Mouse (Mus musculus): ENCODE measurements around the gene Mthfsd. TPM values are rescaled to one million over a fixed set of nuclear protein-coding genes. Genes with fewer than 3 reads are reported as not detected.

The Mthfsd gene
- polyA plus RNA-seq, 1 experiment from 2014 or later = 49.8 TPM

DNA sequence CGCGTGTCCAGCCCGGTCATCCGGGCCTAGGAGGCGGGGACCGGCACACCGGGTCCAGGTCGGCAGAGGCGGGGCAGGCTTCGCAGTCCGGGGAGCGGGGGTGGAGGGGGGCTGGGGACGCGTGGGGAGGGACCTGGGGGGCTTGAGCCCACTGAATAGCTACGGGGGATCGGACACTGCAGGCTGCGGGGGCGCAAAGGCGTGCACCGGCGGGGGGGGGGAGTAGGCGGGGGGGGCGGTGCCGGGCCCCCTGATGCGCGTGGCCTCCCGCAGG lies 24.3 kb downstream of the Mthfsd start:
- no peak overlapping the region for H3K27ac ChIP-seq (replicated peaks)
- peaks cover 29% of the 10 kb centered on the region for H3K4me1 ChIP-seq
- no peak for ATAC-seq (replicated peaks)
- WGBS = 0% methylated on average over 21 of the region's 27 CpGs
- peak overlapping the region; percentile 22; the same call in 1 of the 2 replicates for H3K9ac ChIP-seq (replicated peaks)
- H3K4me2 ChIP-seq (replicated peaks) = peak overlapping the region; percentile 65
- no peaks in the 10 kb centered on the region for H3K9me3 ChIP-seq
- H3K4me3 ChIP-seq = peak overlapping the region; percentile 41
- peaks cover 98% of the 10 kb centered on the region for H3K27me3 ChIP-seq
- no peaks in the 10 kb centered on the region for H3K36me3 ChIP-seq

DNA sequence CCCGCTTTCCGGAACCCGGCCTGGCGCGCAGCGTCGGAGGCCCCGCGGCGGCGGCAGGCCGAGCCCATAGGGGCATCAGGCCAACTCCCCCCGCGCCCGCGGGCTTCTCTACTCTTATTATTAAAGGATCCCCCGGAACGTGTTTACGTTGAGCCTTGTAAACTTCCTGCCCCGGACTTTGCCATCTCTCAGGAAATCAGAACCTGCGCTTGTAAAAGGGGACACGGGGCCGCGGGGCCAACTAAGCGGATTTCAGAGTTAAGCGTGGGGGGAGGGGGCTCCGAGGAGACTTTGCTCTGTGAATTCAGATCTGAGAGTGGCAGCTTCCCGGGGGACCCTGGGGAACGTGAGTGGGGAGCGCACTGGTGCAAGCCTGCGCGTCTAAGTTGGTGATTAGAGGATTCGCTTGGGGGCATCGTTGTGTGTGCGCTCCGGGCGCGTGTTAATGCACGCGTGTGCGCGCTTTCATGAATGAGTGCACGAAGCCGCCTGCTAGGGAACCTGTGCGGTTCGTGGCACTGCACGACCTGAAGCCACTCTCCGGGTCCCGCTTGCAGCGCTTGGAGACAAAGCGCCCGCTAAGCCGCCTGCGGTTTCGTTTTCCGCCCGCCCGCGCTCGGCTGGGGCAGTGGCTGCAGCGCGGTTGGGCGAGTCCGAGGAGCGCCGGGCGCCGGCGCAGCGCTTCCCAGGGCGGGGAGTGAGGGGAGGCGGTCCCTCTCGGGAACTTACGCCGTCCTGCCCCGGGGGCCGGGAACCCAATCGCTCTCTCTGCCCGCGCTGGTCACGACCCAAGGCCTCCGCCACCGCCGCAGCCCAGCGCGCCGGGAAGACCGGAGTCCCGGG lies 24.9 kb downstream of the Mthfsd start:
- H3K4me1 ChIP-seq = peaks cover 29% of the 10 kb centered on the region
- under 1% methylated on average over 85 of the region's 89 CpGs for WGBS
- ATAC-seq (replicated peaks) = no peak
- H3K27ac ChIP-seq (replicated peaks) = no peak overlapping the region
- peak overlapping the region; percentile 65 for H3K4me2 ChIP-seq (replicated peaks)
- H3K4me3 ChIP-seq = peak overlapping the region; percentile 41
- H3K9me3 ChIP-seq = no peaks in the 10 kb centered on the region
- H3K27me3 ChIP-seq = peaks cover 100% of the 10 kb centered on the region
- H3K9ac ChIP-seq (replicated peaks) = peak overlapping the region; percentile 6; the same call in 1 of the 2 replicates
- H3K36me3 ChIP-seq = no peaks in the 10 kb centered on the region

DNA sequence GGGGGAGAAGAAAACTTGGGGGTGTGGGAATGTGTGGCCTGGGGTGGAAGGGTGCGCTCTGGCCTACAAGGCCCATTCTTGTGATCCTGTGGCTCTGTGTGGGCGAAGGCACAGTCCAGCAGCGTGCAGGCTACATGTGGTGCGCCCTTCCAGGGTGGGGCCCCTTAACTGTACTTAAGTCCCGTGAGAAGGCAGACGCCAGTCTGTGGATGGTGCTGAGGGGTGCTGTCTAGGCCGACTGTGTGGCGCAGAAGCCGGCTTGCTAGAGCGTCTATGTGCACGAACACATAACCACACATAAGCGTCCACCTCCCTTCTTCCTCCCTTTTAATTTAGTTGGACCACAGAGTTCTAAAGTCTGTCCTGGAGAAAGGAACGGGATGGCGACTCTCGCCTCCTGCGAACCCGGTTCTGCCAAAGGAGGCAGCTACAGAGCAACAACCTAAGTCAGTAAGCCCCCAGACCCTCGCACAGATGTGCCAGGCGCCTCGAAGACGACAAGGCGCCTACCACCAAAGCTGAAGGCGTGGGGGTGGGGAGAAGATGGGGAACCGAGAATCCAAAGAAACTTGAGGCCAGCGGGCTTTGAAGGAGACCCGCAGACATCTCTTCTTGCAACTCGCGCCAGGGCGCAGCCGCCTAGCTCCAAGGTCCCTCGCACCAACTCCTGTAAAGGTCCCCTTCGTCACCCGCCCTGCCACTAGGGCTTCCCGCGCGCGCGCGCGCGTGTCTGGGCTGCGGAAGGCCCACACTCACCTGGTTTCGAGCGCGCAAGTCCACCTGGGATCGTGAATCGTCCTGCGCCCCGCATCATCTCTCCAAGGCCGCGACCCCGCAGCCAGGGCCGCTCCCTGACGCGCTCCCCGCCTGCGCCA lies 25.7 kb downstream of the Mthfsd start:
- ATAC-seq (replicated peaks) = no peak
- peaks cover 29% of the 10 kb centered on the region for H3K4me1 ChIP-seq
- H3K4me2 ChIP-seq (replicated peaks) = peak overlapping the region; percentile 65
- no peak overlapping the region for H3K9ac ChIP-seq (replicated peaks)
- H3K27ac ChIP-seq (replicated peaks) = no peak overlapping the region
- no peaks in the 10 kb centered on the region for H3K9me3 ChIP-seq
- under 1% methylated on average over 57 of the region's 57 CpGs for WGBS
- peaks cover 98% of the 10 kb centered on the region for H3K27me3 ChIP-seq
- peak overlapping the region; percentile 41 for H3K4me3 ChIP-seq
- no peaks in the 10 kb centered on the region for H3K36me3 ChIP-seq

DNA sequence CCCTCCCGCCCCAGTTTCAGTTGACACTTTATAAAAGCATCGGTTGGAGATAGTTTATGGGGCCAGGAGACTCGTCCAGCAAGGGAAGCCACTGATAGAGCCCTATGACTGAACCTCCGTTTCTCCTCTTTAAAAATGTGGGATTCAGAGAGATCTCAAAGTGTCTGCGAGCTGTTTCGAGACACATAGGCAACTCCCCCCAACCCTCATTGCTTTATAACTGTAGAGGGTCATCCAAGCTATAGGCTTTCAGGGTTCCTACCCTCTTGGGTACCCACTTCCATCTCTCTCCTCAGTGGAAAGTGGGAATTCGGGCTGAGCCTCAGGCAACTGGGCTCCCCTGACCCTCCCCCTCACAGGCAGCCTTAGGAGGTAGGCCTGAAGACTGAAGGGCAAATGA lies 26.8 kb downstream of the Mthfsd start:
- no peak for ATAC-seq (replicated peaks)
- no peak overlapping the region for H3K4me3 ChIP-seq
- no peaks in the 10 kb centered on the region for H3K9me3 ChIP-seq
- 3% methylated on average over 7 of the region's 7 CpGs for WGBS
- H3K27ac ChIP-seq (replicated peaks) = no peak overlapping the region
- no peak overlapping the region for H3K4me2 ChIP-seq (replicated peaks)
- H3K27me3 ChIP-seq = peaks cover 98% of the 10 kb centered on the region
- peaks cover 29% of the 10 kb centered on the region for H3K4me1 ChIP-seq
- no peak overlapping the region for H3K9ac ChIP-seq (replicated peaks)
- no peaks in the 10 kb centered on the region for H3K36me3 ChIP-seq

DNA sequence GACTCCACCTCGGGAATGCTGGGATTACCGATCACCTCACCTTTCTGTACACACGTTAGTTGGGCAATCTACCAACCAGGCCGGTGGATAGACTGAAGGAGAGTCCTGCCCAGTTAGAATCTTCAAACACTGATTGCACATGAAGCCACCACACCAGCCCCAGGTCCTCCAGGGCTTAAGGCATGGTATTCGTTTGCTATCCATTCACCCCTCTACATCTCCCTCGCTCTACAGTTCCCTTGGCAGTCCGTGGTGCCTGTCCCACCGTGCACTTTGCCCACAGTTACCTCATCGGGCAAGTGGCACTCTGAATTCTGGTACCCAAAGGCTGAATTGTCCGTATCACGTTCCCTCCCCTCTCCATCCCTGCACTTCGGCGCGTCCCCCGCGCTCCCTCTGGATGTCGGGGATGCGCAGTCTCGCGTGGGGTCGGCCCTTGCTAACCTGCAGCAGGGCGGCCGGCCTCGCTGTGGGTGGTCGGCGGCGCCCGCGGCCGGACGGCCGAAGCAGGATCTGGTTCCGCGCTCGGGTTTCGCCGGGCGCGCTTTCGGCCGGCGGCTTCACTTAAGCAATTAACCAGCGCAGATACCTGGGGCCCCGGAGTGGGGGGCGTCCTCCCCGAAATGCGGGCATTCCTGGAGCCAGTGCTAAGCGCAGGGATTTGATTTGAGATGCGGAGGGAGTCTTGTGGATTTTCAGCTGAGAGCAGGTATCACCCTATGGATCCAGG lies 27.7 kb downstream of the Mthfsd start:
- no peak for ATAC-seq (replicated peaks)
- Histone ChIP-seq H3K9me3 (no peaks in the 10 kb centered on the region), H3K4me3 (no peak overlapping the region), H3K27ac (replicated peaks) (no peak overlapping the region), H3K4me1 (peaks cover 29% of the 10 kb centered on the region), H3K27me3 (peaks cover 98% of the 10 kb centered on the region), H3K4me2 (replicated peaks) (no peak overlapping the region), H3K36me3 (no peaks in the 10 kb centered on the region), H3K9ac (replicated peaks) (no peak overlapping the region)
- WGBS = under 1% methylated on average over 49 of the region's 49 CpGs

DNA sequence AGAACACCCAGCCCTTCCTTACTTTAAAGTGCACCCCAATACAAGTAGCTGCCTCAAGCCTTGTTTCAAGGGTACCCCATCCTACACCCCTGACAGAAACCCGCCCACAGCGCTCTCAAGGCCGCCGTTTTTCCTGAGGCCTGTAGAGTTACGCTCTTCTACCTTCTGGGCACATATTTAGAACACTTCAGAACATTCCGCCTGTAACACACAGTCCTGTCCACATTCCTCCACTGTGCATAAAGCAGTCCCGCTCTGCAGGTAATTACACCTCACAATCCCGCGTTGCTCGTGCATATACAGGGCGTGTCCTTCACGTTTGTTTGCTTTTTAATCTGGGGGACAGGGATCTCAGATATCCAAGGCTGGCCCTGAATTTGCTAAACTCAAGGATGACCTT lies 28.2 kb downstream of the Mthfsd start:
- no peak overlapping the region for H3K4me2 ChIP-seq (replicated peaks)
- under 1% methylated on average over 12 of the region's 12 CpGs for WGBS
- no peak for ATAC-seq (replicated peaks)
- no peaks in the 10 kb centered on the region for H3K9me3 ChIP-seq
- no peak overlapping the region for H3K27ac ChIP-seq (replicated peaks)
- no peaks in the 10 kb centered on the region for H3K36me3 ChIP-seq
- H3K4me3 ChIP-seq = no peak overlapping the region
- H3K9ac ChIP-seq (replicated peaks) = no peak overlapping the region
- peaks cover 25% of the 10 kb centered on the region for H3K4me1 ChIP-seq
- H3K27me3 ChIP-seq = peaks cover 93% of the 10 kb centered on the region

DNA sequence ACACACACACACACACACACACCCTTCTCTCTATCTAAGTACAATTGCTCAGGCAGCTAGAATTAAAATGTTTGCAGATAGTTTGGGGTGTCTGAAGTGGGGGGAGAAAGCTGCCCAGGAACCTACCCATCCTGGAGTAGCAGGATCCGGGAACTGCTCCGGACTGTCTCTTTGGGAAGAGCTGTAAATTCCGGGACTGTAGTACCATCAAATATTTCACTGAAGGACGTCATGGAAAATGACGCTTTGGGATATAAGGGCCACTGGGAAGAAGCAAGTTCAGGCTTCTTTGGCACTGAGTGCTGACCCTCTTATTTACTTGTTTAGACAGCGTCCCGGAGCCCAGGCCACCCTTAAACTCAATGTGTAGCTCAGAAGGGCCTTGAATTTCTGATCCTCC lies 29.0 kb downstream of the Mthfsd start:
- no peak for ATAC-seq (replicated peaks)
- under 1% methylated on average over 7 of the region's 7 CpGs for WGBS
- Histone ChIP-seq H3K36me3 (no peaks in the 10 kb centered on the region), H3K9ac (replicated peaks) (no peak overlapping the region), H3K4me2 (replicated peaks) (no peak overlapping the region), H3K9me3 (no peaks in the 10 kb centered on the region), H3K4me3 (no peak overlapping the region), H3K4me1 (peaks cover 18% of the 10 kb centered on the region), H3K27me3 (peaks cover 93% of the 10 kb centered on the region), H3K27ac (replicated peaks) (no peak overlapping the region)

DNA sequence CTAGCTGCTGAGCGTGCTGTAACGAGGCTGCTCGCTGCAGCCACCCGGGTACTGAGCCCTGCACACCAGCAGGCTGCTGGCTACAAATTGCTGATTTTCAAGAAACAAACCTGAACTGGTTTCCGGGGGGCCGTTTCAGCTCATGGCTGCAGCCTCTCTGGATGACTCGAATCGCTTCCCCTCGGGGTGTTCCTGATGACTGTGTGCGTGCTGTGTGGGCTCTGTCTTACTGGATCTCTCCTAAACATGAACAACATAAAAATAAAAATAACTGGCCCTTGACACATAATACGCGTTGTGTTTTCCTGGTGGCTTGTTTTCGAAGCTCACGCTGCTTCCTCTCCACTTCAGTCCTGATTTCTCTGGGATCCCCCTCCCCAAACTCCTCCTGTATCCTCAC lies 29.5 kb downstream of the Mthfsd start:
- Histone ChIP-seq H3K9me3 (no peaks in the 10 kb centered on the region), H3K9ac (replicated peaks) (no peak overlapping the region), H3K4me2 (replicated peaks) (no peak overlapping the region), H3K4me1 (peaks cover 13% of the 10 kb centered on the region), H3K4me3 (no peak overlapping the region), H3K36me3 (no peaks in the 10 kb centered on the region), H3K27ac (replicated peaks) (no peak overlapping the region), H3K27me3 (peaks cover 93% of the 10 kb centered on the region)
- 3% methylated on average over 14 of the region's 14 CpGs for whole genome bisulfite sequencing
- ATAC-seq (replicated peaks) = no peak

DNA sequence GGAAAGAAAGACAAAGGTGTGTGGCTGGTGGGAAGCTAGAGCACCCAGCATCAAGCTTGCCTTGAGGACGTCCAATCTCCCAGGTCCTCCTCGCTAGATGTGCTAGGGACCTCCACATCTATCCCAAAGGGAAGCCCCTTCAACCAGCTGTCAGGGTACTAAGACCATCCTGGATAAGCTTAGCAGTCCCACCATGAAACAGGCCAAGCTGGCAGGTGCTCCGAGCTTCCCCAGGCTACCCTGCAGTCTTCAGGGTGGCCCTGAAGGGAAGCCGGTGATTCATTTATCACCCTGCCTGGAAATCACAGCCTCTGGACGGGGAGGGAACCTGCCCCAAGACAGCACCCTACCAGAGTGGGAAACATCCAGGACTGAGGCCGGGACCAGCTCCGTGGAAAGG lies 31.6 kb downstream of the Mthfsd start:
- H3K36me3 ChIP-seq = no peaks in the 10 kb centered on the region
- peaks cover 8% of the 10 kb centered on the region for H3K4me1 ChIP-seq
- no peak overlapping the region for H3K9ac ChIP-seq (replicated peaks)
- no peak overlapping the region for H3K4me2 ChIP-seq (replicated peaks)
- no peak overlapping the region for H3K27ac ChIP-seq (replicated peaks)
- no peak overlapping the region for H3K4me3 ChIP-seq
- no peaks in the 10 kb centered on the region for H3K9me3 ChIP-seq
- no peak for ATAC-seq (replicated peaks)
- peaks cover 90% of the 10 kb centered on the region for H3K27me3 ChIP-seq
- WGBS = 4% methylated on average over 7 of the region's 7 CpGs

DNA sequence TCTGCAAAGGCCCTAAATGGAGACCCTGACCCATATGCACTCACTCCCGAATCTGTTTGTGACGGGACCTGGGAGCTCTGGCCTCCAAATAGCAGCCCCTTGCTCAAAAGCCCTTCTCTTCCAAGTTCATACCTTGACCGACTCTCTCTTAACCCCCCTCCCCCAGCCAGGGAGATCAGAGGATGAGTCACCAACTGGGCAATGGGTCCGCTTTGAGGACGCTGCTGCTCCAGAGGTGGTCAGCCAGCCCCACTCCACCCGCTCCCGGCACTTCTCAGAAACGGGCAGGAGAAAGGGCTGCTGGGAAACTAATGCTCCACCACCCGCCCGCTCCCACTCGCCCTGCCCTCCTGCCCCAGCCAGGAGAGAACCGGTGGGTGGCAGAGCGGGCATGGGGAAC lies 32.3 kb downstream of the Mthfsd start:
- Histone ChIP-seq H3K9me3 (no peaks in the 10 kb centered on the region), H3K4me2 (replicated peaks) (no peak overlapping the region), H3K4me1 (peaks cover 8% of the 10 kb centered on the region), H3K4me3 (no peak overlapping the region), H3K36me3 (no peaks in the 10 kb centered on the region), H3K27me3 (peaks cover 90% of the 10 kb centered on the region), H3K9ac (replicated peaks) (no peak overlapping the region), H3K27ac (replicated peaks) (no peak overlapping the region)
- no peak for ATAC-seq (replicated peaks)
- WGBS = 1% methylated on average over 13 of the region's 13 CpGs

DNA sequence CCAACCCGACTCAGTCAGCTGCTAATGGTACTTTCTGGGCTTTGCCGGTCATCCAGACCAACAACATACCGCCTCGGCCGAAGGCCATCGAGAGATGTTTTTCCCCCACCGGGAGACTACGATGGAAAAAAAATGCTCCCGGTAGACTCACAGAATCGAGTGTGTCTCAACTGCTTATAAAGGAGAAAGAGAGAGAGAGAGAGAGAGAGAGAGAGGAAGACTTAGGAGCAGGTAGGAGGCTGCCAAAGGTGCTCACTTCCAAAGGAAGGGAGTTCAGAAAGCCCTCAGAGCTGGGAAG lies 33.4 kb downstream of the Mthfsd start:
- WGBS = 1% methylated on average over 10 of the region's 10 CpGs
- no peak for ATAC-seq (replicated peaks)

More for the DNA sequence above, 33.4 kb downstream of the Mthfsd start:
- H3K36me3 ChIP-seq = no peaks in the 10 kb centered on the region
- H3K4me1 ChIP-seq = peaks cover 8% of the 10 kb centered on the region
- H3K4me2 ChIP-seq (replicated peaks) = no peak overlapping the region
- peaks cover 90% of the 10 kb centered on the region for H3K27me3 ChIP-seq
- H3K9me3 ChIP-seq = no peaks in the 10 kb centered on the region
- H3K4me3 ChIP-seq = no peak overlapping the region
- H3K9ac ChIP-seq (replicated peaks) = no peak overlapping the region
- no peak overlapping the region for H3K27ac ChIP-seq (replicated peaks)

Measured in forebrain, embryonic 15.5 days (tissue).